Mouse (Mus musculus): ENCODE data around the gene Slc10a1.
A peak's percentile ranks its signal among the peaks of the same experiment; 100 is the strongest.

The Slc10a1 gene

GRCm38 (mm10) chr12:80968605-80969004, at the start of gene Slc10a1:
Slc10a1 (minus strand) TSS chr12:80968705.
- peak in 1 of 2 experiments; percentile 2 for DNase-seq (ENCODE audit: low spot score in 2 of 2)

- no peak for DNase-seq (ENCODE audit: low spot score in 2 of 2)
Observed at GRCm38 (mm10) chr12:81017624-81018023, 49.1 kb upstream of the Slc10a1 start.

DNA sequence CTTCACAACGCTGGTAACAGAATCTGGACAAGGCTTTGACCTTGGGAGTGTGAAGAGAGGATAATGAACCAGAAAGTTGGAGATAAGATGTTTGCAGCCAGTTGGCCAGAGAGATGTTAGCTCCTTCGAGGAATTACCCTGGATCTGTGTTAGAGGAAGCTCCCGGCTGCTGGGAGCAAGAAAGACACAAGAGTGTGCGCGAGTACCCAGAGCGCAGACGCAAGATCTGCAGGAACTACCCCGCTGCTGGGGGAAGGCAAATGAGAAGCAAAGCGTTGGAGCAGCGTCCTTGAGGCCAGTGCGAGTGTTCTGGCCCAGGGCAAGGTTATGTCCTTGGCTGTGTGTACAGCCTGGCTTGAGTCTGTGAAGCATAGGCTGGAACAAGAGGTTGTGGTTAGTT, 45.0 kb upstream of the Slc10a1 start:
- no peak for DNase-seq (ENCODE audit: low spot score in 2 of 2)

DNA sequence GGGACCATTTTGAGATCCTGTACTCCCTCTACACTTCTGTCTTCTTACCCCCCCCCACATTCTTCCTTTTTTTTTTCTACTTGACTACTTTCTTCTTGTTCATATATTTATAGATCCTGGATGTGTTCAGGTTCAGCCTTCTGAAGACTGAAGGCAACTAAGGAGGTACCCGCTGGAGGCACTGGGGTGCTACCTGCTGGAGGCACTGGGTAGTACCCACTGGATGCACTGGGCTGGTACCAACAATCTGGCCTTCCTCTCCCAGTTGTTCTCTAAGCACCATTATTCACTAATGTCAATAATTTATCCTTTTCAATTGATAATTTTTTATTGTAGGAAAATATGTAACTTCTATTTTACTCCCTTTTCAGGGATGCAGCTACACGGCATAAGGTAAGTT, 43.5 kb upstream of the Slc10a1 start:
- no peak for DNase-seq (ENCODE audit: low spot score in 2 of 2)

- no peak for DNase-seq (ENCODE audit: low spot score in 2 of 2)
Observed at GRCm38 (mm10) chr12:81009813-81010212, 41.3 kb upstream of the Slc10a1 start.

DNA sequence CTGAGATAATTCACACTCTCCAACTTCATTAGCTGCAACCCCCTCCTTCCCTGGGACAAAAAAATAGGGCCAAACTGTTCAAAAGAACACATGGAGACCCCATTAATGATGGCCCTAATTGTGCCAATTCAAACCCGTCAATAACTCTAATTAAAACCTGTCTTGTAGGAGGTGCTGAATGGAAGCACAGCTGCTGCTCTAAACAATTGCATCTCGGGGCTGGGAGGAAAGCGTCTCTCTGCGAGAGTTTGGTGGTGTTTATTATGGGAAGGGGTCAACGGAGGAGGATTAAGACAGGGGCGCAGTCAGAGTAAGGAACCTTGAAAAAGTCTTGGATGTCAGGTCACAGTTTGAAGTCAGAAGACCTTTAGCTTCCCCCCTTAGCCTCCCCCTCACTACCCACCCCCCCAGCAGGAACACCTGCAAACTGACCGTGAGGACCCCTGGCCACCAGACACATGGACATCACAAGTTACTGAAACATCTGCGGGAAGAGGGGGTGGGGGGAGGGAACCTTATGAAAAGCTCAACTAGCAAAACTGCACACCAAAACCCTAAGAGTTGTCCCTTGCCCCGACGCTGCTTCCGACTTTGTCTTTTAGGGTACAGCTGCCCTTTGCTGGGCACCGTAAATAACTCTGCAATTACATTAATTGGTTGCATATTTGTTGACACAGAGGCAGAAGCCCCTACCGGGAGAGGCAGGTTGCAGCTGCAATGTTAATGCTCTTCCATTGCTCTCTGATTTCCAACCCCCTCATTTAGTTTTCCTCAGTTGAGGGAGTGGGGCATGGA, 34.5 kb upstream of the Slc10a1 start:
- DNase-seq (ENCODE audit: low spot score in 2 of 2) = no peak

DNA sequence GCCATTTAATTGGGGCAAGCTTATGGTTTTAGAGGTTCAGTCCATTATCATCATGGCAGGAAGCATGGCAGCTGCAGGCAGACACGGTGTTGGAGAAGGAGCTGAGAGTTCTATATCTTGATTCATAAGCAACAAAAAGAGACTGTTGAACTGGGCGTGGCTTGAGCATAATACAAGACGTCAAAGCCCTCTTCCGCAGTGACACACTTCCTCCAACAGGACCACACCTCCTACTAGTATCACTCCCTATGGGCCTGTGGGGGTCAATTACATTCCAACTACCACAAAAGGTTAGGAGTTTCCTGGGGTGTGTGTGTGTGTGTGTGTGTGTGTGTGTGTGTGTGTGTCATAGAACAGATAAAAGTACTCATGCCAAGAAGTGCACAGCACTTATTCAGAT, 32.4 kb upstream of the Slc10a1 start:
- DNase-seq (ENCODE audit: low spot score in 2 of 2) = peak in 1 of 2 experiments; percentile 3

DNA sequence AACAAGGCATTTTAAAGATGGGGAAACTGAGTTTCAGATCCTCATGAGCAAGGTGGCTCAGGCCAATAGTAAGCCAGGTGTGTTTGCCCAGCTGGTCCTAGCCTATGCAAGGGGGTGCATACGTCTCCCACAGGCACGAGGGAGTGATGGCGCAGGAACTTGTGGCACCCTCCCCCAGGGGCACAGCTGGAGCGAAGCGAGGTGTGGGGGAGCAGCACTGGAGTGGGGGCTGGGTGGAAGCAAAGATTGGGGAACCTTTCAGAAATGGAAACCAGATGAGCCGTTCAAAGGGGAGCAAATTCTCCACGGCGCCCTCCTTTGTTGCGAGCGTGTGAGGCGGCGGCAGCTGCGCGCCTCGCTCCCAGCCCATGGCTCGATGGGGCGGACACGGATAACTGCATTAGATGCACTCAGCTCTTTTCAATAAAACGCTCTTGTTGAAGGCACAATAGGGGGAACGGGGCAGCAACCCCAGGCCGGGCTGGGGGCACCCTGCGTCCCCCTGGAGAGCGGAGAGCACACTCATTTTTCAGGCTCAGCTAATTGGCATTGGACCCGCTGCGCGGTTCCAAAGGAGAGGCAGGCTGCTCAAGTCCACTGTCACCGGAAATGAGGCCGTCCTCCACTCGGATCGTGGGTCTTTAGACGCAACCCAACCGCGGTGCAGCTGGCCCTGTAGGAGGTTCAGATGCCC, 30.2 kb upstream of the Slc10a1 start:
- DNase-seq (ENCODE audit: low spot score in 2 of 2) = peak in 1 of 2 experiments; percentile 36

GRCm38 (mm10) chr12:80997652-80998051, 29.1 kb upstream of the Slc10a1 start:
- peak in 1 of 2 experiments; percentile 3 for DNase-seq (ENCODE audit: low spot score in 2 of 2)

DNA sequence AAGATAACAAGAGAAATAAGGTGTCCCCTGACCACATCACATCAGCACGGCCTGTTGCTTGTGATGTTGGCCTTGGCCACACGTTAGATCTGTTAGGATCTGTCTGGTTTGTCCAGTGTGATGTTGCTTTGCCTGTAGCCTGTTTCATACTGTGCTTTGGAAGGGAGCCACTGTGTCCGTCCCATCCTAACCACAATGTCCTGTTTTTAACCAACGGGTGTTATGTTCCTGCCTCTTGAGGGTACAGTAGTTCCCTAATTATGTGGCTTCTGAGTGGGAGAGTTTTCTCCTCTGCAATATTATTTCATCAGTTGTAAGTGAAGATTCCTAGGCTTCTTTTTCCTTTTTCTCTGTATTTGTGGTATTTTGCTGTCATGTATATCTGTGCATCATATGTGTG, 26.8 kb upstream of the Slc10a1 start:
- peak in 1 of 2 experiments; percentile 3 for DNase-seq (ENCODE audit: low spot score in 2 of 2)

GRCm38 (mm10) chr12:80993773-80994172, 25.3 kb upstream of the Slc10a1 start:
- DNase-seq (ENCODE audit: low spot score in 2 of 2) = peak in 1 of 2 experiments; percentile 6

GRCm38 (mm10) chr12:80992540-80993122, 24.1 kb upstream of the Slc10a1 start:
- peak in 1 of 2 experiments; percentile 17 for DNase-seq (ENCODE audit: low spot score in 2 of 2)

- DNase-seq (ENCODE audit: low spot score in 2 of 2) = peak in 1 of 2 experiments; percentile 35
Observed at GRCm38 (mm10) chr12:80991806-80992205, 23.3 kb upstream of the Slc10a1 start.

- peak in 1 of 2 experiments; percentile 12 for DNase-seq (ENCODE audit: low spot score in 2 of 2)
Observed at GRCm38 (mm10) chr12:80990901-80991445, 22.5 kb upstream of the Slc10a1 start.

DNA sequence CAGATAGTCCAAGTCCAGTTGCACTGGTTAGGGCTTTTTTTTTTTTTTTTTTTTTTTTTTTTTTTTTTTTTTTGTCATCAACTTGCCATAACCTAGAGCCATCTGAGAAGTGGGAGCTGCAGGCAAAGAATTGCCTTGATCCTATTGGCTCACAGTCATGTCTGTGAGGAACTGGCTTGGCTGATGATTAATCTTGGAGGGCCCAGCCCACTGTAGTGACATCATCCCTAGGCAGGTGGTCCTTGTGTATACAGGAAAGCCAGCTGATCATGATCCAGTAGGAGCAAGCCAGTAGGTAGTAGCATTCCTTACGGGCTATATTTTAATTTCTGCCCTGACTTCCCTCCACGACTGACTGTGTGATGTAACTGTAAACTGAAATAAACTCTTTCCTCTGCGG, 19.8 kb upstream of the Slc10a1 start:
- no peak for DNase-seq (ENCODE audit: low spot score in 2 of 2)

DNA sequence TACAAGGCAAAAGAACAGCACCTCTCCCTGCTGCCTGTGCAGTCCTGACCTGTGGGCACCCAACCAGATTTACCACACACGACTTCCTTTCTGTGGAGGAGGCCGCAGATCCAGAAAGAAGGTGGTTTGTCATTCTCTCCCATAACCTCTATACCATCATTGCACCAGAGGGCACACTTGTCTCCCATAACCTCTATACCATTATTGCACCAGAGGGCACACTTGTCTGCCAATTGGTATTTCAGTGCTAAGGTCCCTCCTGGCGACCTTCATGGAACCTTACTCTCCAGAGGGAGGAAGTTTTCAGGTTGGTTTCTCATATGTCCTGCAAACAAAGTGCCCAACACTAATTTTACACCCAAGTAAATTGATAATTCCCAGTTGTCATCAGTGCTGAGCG, 18.1 kb upstream of the Slc10a1 start:
- peak in 1 of 2 experiments; percentile 3 for DNase-seq (ENCODE audit: low spot score in 2 of 2)

- peak in 1 of 2 experiments; percentile 8 for DNase-seq (ENCODE audit: low spot score in 2 of 2)
Observed at GRCm38 (mm10) chr12:80983695-80984094, 15.2 kb upstream of the Slc10a1 start.

DNA sequence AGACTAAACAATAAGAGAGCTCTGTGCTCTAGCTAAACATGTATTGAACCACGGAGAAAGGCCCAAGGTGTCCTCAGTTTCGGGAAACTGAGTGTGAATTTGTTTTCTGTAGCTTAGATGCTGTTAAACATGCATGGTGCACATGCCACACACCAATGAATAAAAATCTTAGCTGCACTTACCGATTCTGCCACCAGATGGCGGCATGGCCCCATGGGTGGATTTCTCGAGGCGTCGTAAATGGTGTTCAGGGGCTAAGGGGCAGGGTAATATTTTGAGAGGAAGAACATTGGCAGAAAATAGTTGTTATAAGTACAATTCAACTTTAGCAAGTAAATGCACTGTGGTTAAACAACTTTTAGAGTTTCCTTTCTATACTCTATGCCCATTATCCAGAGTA, 13.8 kb upstream of the Slc10a1 start:
- peak; percentile 69 to 80 for DNase-seq (ENCODE audit: low spot score in 2 of 2)

DNA sequence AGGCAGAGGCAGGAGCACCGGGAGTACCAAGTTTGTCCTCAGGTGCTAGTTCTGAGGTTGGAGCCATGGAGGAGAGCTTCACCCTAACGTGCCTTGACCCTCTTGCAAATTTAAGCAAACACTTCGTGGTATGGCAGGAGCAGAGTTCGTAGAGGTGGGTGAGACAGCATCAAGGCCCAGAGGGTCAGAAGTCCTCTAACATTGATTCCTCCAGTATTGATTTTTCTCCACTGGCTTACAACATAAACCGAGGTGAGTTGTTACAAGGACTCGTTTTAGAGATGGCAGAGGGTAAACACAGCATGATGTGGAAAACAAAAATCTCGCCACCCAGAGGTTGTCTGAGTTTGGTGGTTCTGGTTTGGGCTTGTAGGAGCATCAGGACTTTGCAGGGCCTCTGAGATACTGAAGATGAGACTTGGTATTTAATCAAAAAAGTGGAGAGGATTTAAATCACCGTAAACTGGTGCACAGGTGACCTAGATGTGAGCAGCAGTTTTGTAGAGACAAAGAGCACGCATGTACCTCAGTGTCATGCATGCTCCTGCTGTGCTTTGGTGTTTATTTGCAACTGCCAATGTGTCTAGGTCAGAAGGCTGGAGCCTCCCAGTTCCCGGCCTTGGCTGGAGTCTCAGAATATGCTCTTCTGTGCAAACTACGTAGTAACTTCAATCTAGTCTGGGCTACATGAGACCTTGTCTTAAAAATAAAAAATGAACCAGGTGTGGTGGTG, 7.6 kb upstream of the Slc10a1 start:
- DNase-seq (ENCODE audit: low spot score in 2 of 2) = peak in 1 of 2 experiments; percentile 5

DNA sequence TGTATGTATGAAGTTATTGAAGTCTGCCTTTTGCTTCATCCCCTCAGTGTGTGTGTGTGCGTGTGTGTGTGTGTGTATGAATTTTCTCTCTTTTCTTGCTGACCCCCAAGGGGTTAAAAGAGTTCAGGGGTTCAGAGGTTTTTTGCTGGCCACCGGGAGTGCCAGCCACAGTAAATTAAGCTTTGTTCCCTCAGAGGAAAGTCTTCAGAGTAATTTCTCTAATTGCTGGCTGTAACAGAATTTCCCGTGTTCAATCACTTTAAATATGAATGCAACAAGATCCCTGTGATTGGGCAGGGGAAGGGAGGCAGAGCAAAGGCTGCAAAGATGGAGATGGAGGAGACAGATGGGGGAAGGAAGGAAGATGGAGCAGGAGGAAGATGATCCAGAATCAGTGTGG, 3.3 kb upstream of the Slc10a1 start:
- DNase-seq (ENCODE audit: low spot score in 2 of 2) = no peak

GRCm38 (mm10) chr12:80970181-80970705, 1.7 kb upstream of the Slc10a1 start:
- peak in 1 of 2 experiments; percentile 5 for DNase-seq (ENCODE audit: low spot score in 2 of 2)

All from spleen, postnatal 10 days (tissue).